Mouse (Mus musculus) activated CD4-positive, CD25-positive, alpha-beta regulatory T cell, adult 4 months (primary cell): ENCODE results near the gene Nlrp4a. TPM values are rescaled to one million over a fixed set of nuclear protein-coding genes. Genes with fewer than 3 reads are reported as not detected.
"Not testable (repeated sequence)": the region's sequence is repeated elsewhere in the genome, so short reads cannot be mapped to it uniquely, and the experiment has no call there.

Source experiments
- ATAC-seq: one replicate; pipeline ENCODE4 v1.8.0; 2017
- polyA plus RNA-seq, 2 experiments: library from polyadenylated mRNA; unstranded; fragments of 100-300 nt; shearing (Covaris generic); gene quantifications; one replicate each; pipeline ENCODE4 v1.2.1; 2017

Nlrp4a gene
- not detected for polyA plus RNA-seq

DNA sequence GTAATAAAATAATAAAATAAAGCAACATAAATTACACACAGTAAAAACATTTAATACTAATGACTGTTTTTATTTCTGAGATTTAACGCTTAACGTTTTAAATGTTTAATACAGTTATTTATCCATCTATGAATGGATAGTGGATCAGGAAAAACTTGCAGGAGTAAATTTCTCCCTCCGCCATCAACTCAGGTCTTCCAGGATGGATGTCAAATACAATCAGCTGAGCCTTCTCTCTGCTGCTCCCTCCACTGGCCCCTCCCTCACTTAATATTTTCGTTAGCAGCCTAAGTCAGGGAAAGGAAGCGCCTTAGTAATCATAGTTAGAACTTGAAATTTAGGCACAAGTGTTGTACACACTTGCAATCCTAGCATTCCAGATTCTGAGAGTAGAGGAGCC is at the start of gene Nlrp4a:
Nlrp4a (plus strand) TSS at position 301 of the 400 bp plus-strand sequence.
- no peak for ATAC-seq

DNA sequence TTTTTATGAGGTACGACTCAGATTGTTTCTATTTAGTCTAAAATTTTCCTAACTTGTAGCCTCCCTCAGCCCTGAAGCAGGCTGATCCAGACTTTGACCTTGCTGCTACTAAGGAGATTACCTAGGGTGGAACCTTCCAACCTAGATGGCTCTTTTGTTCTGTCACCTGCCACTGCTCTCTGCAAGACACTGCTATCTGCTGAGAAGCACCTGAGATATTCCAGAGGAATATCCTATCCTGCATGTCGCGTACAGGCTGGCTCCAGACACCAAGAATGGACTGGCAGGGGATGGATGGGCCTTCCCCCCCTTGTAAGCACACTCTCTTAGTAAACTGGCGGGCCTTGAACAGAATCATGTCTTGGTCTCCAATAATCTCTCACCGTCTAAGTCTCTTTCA is 48.2 kb upstream of the Nlrp4a start:
- ATAC-seq = not testable (repeated sequence)

- not testable (repeated sequence) for ATAC-seq
Measured at GRCm38 (mm10) chr7:26391137-26391536, 43.8 kb upstream of the Nlrp4a start.

DNA sequence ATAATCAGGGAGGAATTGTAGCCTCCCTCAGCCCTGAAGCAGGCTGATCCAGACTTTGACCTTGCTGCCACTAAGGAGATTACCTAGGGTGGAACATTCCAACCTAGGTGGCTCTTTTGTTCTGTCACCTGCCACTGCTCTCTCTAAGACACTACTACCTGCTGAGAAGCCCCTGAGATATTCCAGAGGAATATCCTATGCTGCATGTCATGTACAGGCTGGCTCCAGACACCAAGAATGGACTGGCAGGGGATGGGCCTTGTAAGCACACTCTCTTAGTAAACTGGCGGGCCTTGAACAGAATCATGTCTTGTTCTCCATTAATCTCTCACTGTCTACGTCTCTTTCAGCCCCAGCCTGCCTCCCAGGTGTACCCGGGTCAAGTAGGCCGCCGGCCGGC is 43.1 kb upstream of the Nlrp4a start:
- not testable (repeated sequence) for ATAC-seq

DNA sequence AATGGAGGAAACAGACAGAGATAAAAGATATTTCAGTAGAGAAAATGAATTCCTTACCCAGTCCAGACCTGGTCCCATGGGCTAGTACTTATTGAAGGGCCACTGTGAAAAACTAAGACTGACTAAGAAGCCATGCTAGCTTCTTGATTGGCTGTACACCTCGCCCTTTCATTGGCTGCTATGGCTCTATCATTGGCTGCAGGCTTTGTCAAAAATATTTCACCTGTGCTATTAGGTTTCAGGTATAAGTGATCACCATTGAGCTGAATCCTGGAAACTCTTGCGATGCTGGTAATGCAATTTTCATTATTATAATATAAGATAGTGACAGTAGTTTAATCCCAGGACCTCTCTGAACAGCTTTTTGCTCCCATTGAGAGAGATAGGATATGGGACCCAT is 31.3 kb upstream of the Nlrp4a start, which contains the start of gene Nlrp9c:
Nlrp9c (minus strand) TSS at position 101 of the 400 bp plus-strand sequence.
- not testable (repeated sequence) for ATAC-seq

- ATAC-seq = no peak
Measured at GRCm38 (mm10) chr7:26476690-26477089, 41.8 kb downstream of the Nlrp4a start.

DNA sequence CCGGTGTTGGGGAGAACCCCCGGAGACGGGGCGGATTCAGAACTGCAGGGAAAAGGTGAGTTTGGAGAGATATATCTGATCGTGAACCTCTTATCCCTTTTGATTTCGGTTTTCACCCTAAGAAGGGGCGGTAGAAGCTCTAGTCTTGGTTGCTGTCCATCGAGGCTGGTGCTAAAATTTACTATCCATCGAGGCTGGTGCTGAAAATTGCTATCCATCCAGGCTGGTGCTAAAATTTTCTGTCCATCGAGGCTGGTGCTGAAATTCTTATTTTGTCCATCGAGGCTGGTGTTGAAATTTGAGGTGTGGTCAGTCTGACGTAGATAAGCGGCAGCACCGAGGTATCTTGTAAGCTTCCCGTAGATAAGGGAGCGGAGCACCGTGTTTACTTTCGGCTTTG is 54.6 kb downstream of the Nlrp4a start:
- ATAC-seq = not testable (repeated sequence)

Other genes with a start within 250 kb of the Nlrp4a start
- gene Vmn1r184, start 174.8 kb upstream of the Nlrp4a start, polyA plus RNA-seq = under 1 TPM in 1 of 2 experiments, not detected in 1; 0.13 TPM
- not detected for gene Cyp2a4, start 127.9 kb upstream of the Nlrp4a start, polyA plus RNA-seq
- gene Nlrp9c, start 31.4 kb upstream of the Nlrp4a start, polyA plus RNA-seq = not detected
- not detected for gene Nlrp9a, start 99.9 kb downstream of the Nlrp4a start, polyA plus RNA-seq
- not detected for gene Vmn1r185, start 183.4 kb downstream of the Nlrp4a start, polyA plus RNA-seq